24 mouse cellular contexts compared by ENCODE assay signal in genomic region chr2:70830683-70831082, GRCm38 (mm10). TPM values are rescaled to one million over a fixed set of nuclear protein-coding genes. Genes with fewer than 3 reads are reported as not detected.
DNase-seq lines count a peak whose midpoint lies in the region; ATAC-seq lines count a peak whose summit lies in the region.
"Had no signal": no experiment of that assay in that cellular context is flagged by ENCODE, and none has a peak within 500 bp of the region (broad histone marks: within the 10 kb centered on the region; RNA-seq: fewer than 3 reads in every experiment).

No protein-coding gene starts in this region.

- H3K36me3 ChIP-seq in megakaryocyte, embryonic 14.5 days (replicated peaks; ENCODE audit: low read length) = no peaks in the 10 kb centered on the region
- H3K36me3 ChIP-seq in liver, embryonic 12.5 days = no peaks in the 10 kb centered on the region
- H3K36me3 ChIP-seq: embryonic facial prominence, embryonic 15.5 days; heart, embryonic 15.5 days; hindbrain, embryonic 10.5 days; limb, embryonic 15.5 days; midbrain, embryonic 13.5 days; neural tube, embryonic 15.5 days had no signal

- peak overlapping the region; percentile 48 for H3K4me2 ChIP-seq in liver, embryonic 12.5 days
- H3K4me2 ChIP-seq: embryonic facial prominence, embryonic 15.5 days; forebrain, embryonic 13.5 days; heart, embryonic 15.5 days; limb, embryonic 15.5 days; midbrain, embryonic 13.5 days; neural tube, embryonic 15.5 days had no signal

- peaks cover 83% of the 10 kb centered on the region for H3K4me1 ChIP-seq in megakaryocyte, embryonic 14.5 days
- peaks cover 87% of the 10 kb centered on the region for H3K4me1 ChIP-seq in liver, embryonic 12.5 days
- H3K4me1 ChIP-seq: hindbrain, embryonic 10.5 days; limb, embryonic 15.5 days; midbrain, embryonic 13.5 days had no signal

- 7% methylated on average over 2 of the region's 2 CpGs for WGBS in liver, embryonic 12.5 days (ENCODE audit: insufficient replicate concordance)

- H3K27me3 ChIP-seq in megakaryocyte, embryonic 14.5 days (replicated peaks) = no peaks in the 10 kb centered on the region
- H3K27me3 ChIP-seq in liver, embryonic 12.5 days (replicated peaks) = no peaks in the 10 kb centered on the region
- H3K27me3 ChIP-seq: embryonic facial prominence, embryonic 15.5 days; forebrain, embryonic 13.5 days; heart, embryonic 15.5 days; limb, embryonic 15.5 days; midbrain, embryonic 13.5 days; neural tube, embryonic 15.5 days had no signal

- H3K9me3 ChIP-seq in megakaryocyte, embryonic 14.5 days = no peaks in the 10 kb centered on the region
- H3K9me3 ChIP-seq in liver, embryonic 12.5 days (replicated peaks) = no peaks in the 10 kb centered on the region
- H3K9me3 ChIP-seq: embryonic facial prominence, embryonic 15.5 days; forebrain, embryonic 13.5 days; heart, embryonic 15.5 days; hindbrain, embryonic 10.5 days; limb, embryonic 15.5 days; midbrain, embryonic 13.5 days; neural tube, embryonic 15.5 days had no signal

- ATAC-seq in megakaryocyte, adult 5-6 weeks (ENCODE audit: poor library complexity, severe bottlenecking) = no peak
- ATAC-seq in liver, embryonic 12.5 days = peak; percentile 63
- ATAC-seq: forebrain, embryonic 13.5 days; midbrain, embryonic 13.5 days had no signal

- H3K27ac ChIP-seq in liver, embryonic 12.5 days = peak overlapping the region; percentile 100
- H3K27ac ChIP-seq: embryonic facial prominence, embryonic 15.5 days; forebrain, embryonic 13.5 days; heart, embryonic 15.5 days; hindbrain, embryonic 10.5 days; limb, embryonic 15.5 days; midbrain, embryonic 13.5 days; neural tube, embryonic 15.5 days had no signal

- peak overlapping the region; percentile 38 for H3K4me3 ChIP-seq in megakaryocyte, embryonic 14.5 days (replicated peaks)
- H3K4me3 ChIP-seq in liver, embryonic 12.5 days = no peak overlapping the region
- H3K4me3 ChIP-seq: embryonic facial prominence, embryonic 15.5 days; forebrain, embryonic 13.5 days; heart, embryonic 15.5 days; hindbrain, embryonic 10.5 days; limb, embryonic 15.5 days; midbrain, embryonic 13.5 days; myocyte; neural tube, embryonic 15.5 days had no signal

- DNase-seq in c-Kit-positive CD71-positive TER-119-negative erythroid progenitor cells, embryonic 14.5 days (ENCODE audit: low read depth) = peak; percentile 58
- DNase-seq in yolk sac, embryonic 10.5 days (ENCODE audit: low spot score) = peak; percentile 53
- DNase-seq in gastrocnemius, postnatal 4 days (ENCODE audit: low spot score in 2 of 2) = no peak
- no peak for DNase-seq in retina, postnatal 1 day
- no peak for DNase-seq in cerebellum, adult 11-12 months
- DNase-seq: adrenal gland, adult 8-10 months; B cell, adult 2 months; cerebellum, adult 9-10 months; embryo, embryonic 11 days; gastrocnemius, postnatal 36 days; kidney, adult 9 months; kidney, postnatal 4 days; lung, postnatal 10 days had no signal

- H3K9ac ChIP-seq in liver, embryonic 12.5 days = peak overlapping the region; percentile 37
- H3K9ac ChIP-seq: embryonic facial prominence, embryonic 15.5 days; forebrain, embryonic 13.5 days; heart, embryonic 15.5 days; limb, embryonic 15.5 days; midbrain, embryonic 13.5 days; neural tube, embryonic 15.5 days had no signal

RNA-seq across cellular contexts. Expression of gene Tlk1, which starts 5.2 kb away (rescaled TPM):
- 11.7 and 15.7 TPM in 2 replicates for polyA plus RNA-seq in megakaryocyte, embryonic 14.5 days (2012; ENCODE audit: insufficient read depth, low replicate concordance)
- 69.5 and 73.3 TPM in 2 replicates for total RNA-seq in megakaryocyte, adult 5-6 weeks (2015)
- 43.1 and 61.4 TPM in 2 replicates for total RNA-seq in megakaryocyte, adult 5-6 weeks (2017)
- 53.9 and 57.4 TPM in 2 replicates for polyA plus RNA-seq in liver, embryonic 12.5 days (2016; fragmentation: Nextera tagmentation; extraction: Ambion mirVana)
- 10 to 100 TPM; 43.4 to 52.1 TPM for total RNA-seq in gastrocnemius, postnatal 4 days (2021)

Comparison
In these comparisons a context has a peak if more than half of its experiments do, and no peak if none do; other contexts are left out.
1. DNase-seq: peak in c-Kit-positive CD71-positive TER-119-negative erythroid progenitor cells, embryonic 14.5 days (single experiment) and yolk sac, embryonic 10.5 days (single experiment); none in gastrocnemius, postnatal 4 days (0 of 2), retina, postnatal 1 day (single experiment) and cerebellum, adult 11-12 months (single experiment).